Mouse (Mus musculus): ENCODE measurements around the gene Hectd1.

- TF ChIP-seq CTCF (IDR thresholded peaks at IDR 0.05; ENCODE audit: low read depth, low read length): no peak
- no peak for TF ChIP-seq TAL1 (conservative IDR thresholded peaks at IDR 0.05; ENCODE audit: low read depth, low read length)
- TF ChIP-seq GATA2 (IDR thresholded peaks at IDR 0.05; ENCODE audit: borderline replicate concordance, low read depth, low read length): no peak
- TF ChIP-seq GATA1 (IDR thresholded peaks at IDR 0.05; ENCODE audit: borderline replicate concordance, low read length): no peak
- no peak for TF ChIP-seq POLR2AphosphoS5 (IDR thresholded peaks at IDR 0.05; ENCODE audit: insufficient replicate concordance, low read depth, low read length)
Observed at GRCm38 (mm10) chr12:51847953-51848680, 18.8 kb upstream of the Hectd1 start.

Measured in G1E (cell line).